Mouse (Mus musculus): ENCODE results near the gene Esm1. TPM values are rescaled to one million over a fixed set of nuclear protein-coding genes. Genes with fewer than 3 reads are reported as not detected.

Esm1 gene
- polyA plus RNA-seq, 1 experiment from 2014 or later, result 1.0 TPM

DNA sequence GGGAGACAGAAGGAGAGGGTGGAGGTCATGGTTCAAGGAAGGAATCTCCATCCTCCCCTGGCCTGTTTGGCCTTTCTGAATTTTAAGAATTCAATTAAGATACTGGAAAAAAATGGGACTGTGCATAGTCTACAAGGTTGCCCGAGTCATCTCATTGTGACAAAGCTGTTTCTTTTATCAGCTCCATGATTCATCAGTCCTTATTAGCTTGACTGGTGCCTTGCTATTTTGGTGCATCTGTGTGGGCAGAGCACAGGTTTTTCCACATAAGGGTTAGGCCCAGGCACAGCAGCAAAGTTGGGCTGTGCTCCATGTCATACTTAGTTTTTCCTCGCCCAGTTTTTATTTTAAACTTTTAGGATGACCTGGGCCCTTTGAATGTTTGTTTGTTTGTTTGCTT, 47.3 kb downstream of the Esm1 start:
- no peaks in the 10 kb centered on the region for H3K27me3 ChIP-seq (replicated peaks; ENCODE audit: control insufficient read depth, insufficient read depth, low read length)
- H3K9ac ChIP-seq (ENCODE audit: low read length), result no peak overlapping the region
- no peak for DNase-seq (ENCODE audit: low spot score)
- H3K4me2 ChIP-seq (ENCODE audit: low read length), result no peak overlapping the region
- no peaks in the 10 kb centered on the region for H3K4me1 ChIP-seq (ENCODE audit: control insufficient read depth, insufficient read depth, low read length)
- no peaks in the 10 kb centered on the region for H3K9me3 ChIP-seq (replicated peaks; ENCODE audit: control insufficient read depth, low read length)
- H3K4me3 ChIP-seq (ENCODE audit: low read depth, low read length), result no peak overlapping the region
- ATAC-seq, result no peak
- no peaks in the 10 kb centered on the region for H3K36me3 ChIP-seq (ENCODE audit: control insufficient read depth, insufficient read depth, low read length)
- no peak overlapping the region for H3K27ac ChIP-seq (ENCODE audit: low read depth, low read length)
- 95% methylated on average over 2 of the region's 2 CpGs for whole genome bisulfite sequencing

DNA sequence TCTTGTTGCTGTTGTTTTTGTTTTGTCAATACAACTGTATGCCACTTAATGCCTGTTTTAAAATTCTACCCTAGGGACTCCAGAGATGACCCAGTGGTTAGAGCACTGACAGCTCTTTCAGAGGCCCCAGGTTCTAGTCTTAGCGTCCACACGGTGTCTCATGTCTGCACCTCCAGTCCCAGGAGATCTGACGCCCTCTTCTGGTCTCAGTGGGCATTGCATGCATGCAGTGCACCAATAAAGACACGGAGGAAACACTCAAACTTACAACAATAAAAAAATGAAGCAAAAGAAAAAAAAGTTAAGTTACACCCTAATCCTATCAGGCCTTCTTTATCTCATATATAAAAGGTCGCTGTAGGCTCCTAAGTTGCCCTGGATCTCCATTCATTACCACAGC, 47.7 kb downstream of the Esm1 start:
- H3K4me2 ChIP-seq (ENCODE audit: low read length), result no peak overlapping the region
- no peaks in the 10 kb centered on the region for H3K27me3 ChIP-seq (replicated peaks; ENCODE audit: control insufficient read depth, insufficient read depth, low read length)
- no peaks in the 10 kb centered on the region for H3K4me1 ChIP-seq (ENCODE audit: control insufficient read depth, insufficient read depth, low read length)
- ATAC-seq (no peak), DNase-seq (ENCODE audit: low spot score) (no peak)
- no peak overlapping the region for H3K27ac ChIP-seq (ENCODE audit: low read depth, low read length)
- no peak overlapping the region for H3K4me3 ChIP-seq (ENCODE audit: low read depth, low read length)
- 35% methylated on average over 5 of the region's 5 CpGs for WGBS
- no peak overlapping the region for H3K9ac ChIP-seq (ENCODE audit: low read length)
- H3K9me3 ChIP-seq (replicated peaks; ENCODE audit: control insufficient read depth, low read length), result no peaks in the 10 kb centered on the region
- H3K36me3 ChIP-seq (ENCODE audit: control insufficient read depth, insufficient read depth, low read length), result no peaks in the 10 kb centered on the region

DNA sequence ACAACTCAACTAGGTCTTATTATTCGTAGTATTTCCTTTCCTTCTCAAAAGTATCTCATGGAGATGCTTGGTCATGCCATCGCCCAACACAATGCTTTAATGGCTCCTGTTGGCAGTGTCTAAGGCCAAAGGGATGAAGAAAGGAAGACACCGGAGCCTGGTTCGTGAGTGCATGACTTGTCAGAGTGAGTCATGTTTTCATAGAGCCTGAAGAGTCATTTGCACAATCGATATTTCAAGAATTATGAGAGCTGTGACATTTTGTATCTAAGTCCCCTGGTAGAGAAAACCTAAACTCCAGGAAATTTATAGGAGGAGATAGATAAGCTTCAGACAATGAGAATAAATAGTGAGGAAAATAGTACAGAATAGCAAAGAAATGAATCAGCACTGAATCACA, 49.8 kb downstream of the Esm1 start:
- H3K4me1 ChIP-seq (ENCODE audit: control insufficient read depth, insufficient read depth, low read length), result no peaks in the 10 kb centered on the region; the same call in 1 of the 2 replicates
- no peak for DNase-seq (ENCODE audit: low spot score)

GRCm38 (mm10) chr13:113262822-113263221, 53.4 kb downstream of the Esm1 start:
- 60% methylated on average over 12 of the region's 12 CpGs for WGBS
- Histone ChIP-seq H3K4me1 (ENCODE audit: control insufficient read depth, insufficient read depth, low read length) (no peaks in the 10 kb centered on the region; the same call in 1 of the 2 replicates), H3K4me3 (ENCODE audit: low read depth, low read length) (no peak overlapping the region), H3K27me3 (replicated peaks; ENCODE audit: control insufficient read depth, insufficient read depth, low read length) (no peaks in the 10 kb centered on the region), H3K27ac (ENCODE audit: low read depth, low read length) (no peak overlapping the region), H3K36me3 (ENCODE audit: control insufficient read depth, insufficient read depth, low read length) (no peaks in the 10 kb centered on the region), H3K9me3 (replicated peaks; ENCODE audit: control insufficient read depth, low read length) (no peaks in the 10 kb centered on the region), H3K4me2 (ENCODE audit: low read length) (no peak overlapping the region), H3K9ac (ENCODE audit: low read length) (no peak overlapping the region)
- ATAC-seq (peak; percentile 54; the same call in 1 of the 2 replicates), DNase-seq (ENCODE audit: low spot score) (peak; percentile 75)

More for the DNA sequence above, 49.8 kb downstream of the Esm1 start:
- H3K27ac ChIP-seq (ENCODE audit: low read depth, low read length), result no peak overlapping the region
- ATAC-seq, result no peak
- 90% methylated on average over 5 of the region's 5 CpGs for WGBS
- no peaks in the 10 kb centered on the region for H3K27me3 ChIP-seq (replicated peaks; ENCODE audit: control insufficient read depth, insufficient read depth, low read length)
- no peaks in the 10 kb centered on the region for H3K9me3 ChIP-seq (replicated peaks; ENCODE audit: control insufficient read depth, low read length)
- no peaks in the 10 kb centered on the region for H3K36me3 ChIP-seq (ENCODE audit: control insufficient read depth, insufficient read depth, low read length)
- H3K9ac ChIP-seq (ENCODE audit: low read length), result no peak overlapping the region
- H3K4me2 ChIP-seq (ENCODE audit: low read length), result no peak overlapping the region
- H3K4me3 ChIP-seq (ENCODE audit: low read depth, low read length), result no peak overlapping the region

DNA sequence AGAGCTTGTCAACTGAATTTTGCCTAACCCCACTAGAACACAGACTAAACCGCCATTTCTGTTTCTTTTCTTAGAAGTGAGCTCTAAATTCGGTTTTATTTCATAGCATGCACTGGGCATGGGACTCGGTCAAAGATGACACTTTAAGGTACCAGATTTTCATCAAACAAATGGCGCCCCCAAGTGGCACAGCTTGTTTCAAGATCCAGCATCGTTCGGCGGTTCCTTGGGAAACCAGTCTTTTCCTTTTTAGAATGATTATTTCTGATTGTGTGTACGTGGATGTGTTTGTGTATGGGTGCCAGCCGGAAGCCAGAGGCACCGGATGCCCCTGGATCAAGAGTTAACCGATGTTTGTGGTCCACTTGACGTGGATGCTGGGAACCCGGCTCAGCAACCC, 55.8 kb downstream of the Esm1 start:
- Histone ChIP-seq H3K27me3 (replicated peaks; ENCODE audit: control insufficient read depth, insufficient read depth, low read length) (no peaks in the 10 kb centered on the region), H3K4me2 (ENCODE audit: low read length) (no peak overlapping the region), H3K4me1 (ENCODE audit: control insufficient read depth, insufficient read depth, low read length) (no peaks in the 10 kb centered on the region; the same call in 1 of the 2 replicates), H3K9ac (ENCODE audit: low read length) (no peak overlapping the region), H3K36me3 (ENCODE audit: control insufficient read depth, insufficient read depth, low read length) (no peaks in the 10 kb centered on the region), H3K27ac (ENCODE audit: low read depth, low read length) (no peak overlapping the region), H3K4me3 (ENCODE audit: low read depth, low read length) (no peak overlapping the region), H3K9me3 (replicated peaks; ENCODE audit: control insufficient read depth, low read length) (no peaks in the 10 kb centered on the region)
- 31% methylated on average over 13 of the region's 13 CpGs for WGBS
- ATAC-seq, result no peak
- peak; percentile 62 for DNase-seq (ENCODE audit: low spot score)

DNA sequence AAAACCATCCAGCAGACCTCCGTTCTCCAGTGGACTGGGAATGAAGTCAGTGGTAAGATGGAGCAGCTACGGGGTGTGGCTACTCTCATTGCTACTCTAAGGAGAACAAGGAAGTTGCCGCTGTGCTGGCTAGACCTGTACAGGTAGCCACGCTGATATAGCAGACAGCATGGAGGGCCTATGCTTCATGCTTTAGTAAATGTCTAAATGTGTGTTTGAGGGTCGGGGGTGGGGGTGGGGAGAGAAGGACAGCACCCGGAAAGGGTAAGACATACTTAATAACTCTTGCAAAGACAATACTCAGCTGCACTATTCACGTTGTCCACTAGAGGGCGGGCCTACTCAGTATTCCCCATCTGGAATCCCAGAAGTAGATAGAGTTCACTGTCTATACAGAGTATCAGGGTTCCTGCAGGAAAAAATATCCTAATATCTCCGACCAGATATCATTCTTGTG, 57.1 kb downstream of the Esm1 start:
- ATAC-seq (0 out of 2 replicates have a peak, but pooled peaks have one; percentile 16), DNase-seq (ENCODE audit: low spot score) (peak; percentile 89)
- H3K27ac ChIP-seq (ENCODE audit: low read depth, low read length), result no peak overlapping the region
- H3K4me1 ChIP-seq (ENCODE audit: control insufficient read depth, insufficient read depth, low read length), result no peaks in the 10 kb centered on the region; the same call in 1 of the 2 replicates
- H3K27me3 ChIP-seq (replicated peaks; ENCODE audit: control insufficient read depth, insufficient read depth, low read length), result no peaks in the 10 kb centered on the region
- no peaks in the 10 kb centered on the region for H3K9me3 ChIP-seq (replicated peaks; ENCODE audit: control insufficient read depth, low read length)
- H3K4me3 ChIP-seq (ENCODE audit: low read depth, low read length), result no peak overlapping the region
- 30% methylated on average over 9 of the region's 9 CpGs for WGBS
- H3K36me3 ChIP-seq (ENCODE audit: control insufficient read depth, insufficient read depth, low read length), result no peaks in the 10 kb centered on the region
- H3K9ac ChIP-seq (ENCODE audit: low read length), result no peak overlapping the region
- no peak overlapping the region for H3K4me2 ChIP-seq (ENCODE audit: low read length)

DNA sequence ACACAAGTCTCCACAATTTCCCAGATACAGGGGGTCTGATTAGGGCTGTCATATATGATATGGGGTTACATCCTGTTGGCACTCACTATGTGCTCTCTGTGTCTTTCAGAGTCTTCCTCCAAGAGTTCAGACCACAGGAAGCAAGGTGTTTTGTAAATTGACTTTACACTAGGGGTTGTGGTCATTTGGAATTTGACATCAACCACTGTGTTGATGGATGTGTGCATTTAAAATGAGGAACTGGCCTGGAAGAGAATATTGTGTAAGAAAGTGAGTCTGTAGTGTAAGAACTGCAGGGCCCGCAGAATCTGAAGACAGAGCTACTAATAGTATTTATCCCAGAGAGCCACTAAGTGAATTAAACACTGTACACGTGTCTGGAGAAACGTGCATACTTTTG, 57.7 kb downstream of the Esm1 start:
- Histone ChIP-seq H3K36me3 (ENCODE audit: control insufficient read depth, insufficient read depth, low read length) (no peaks in the 10 kb centered on the region), H3K9ac (ENCODE audit: low read length) (no peak overlapping the region), H3K4me3 (ENCODE audit: low read depth, low read length) (no peak overlapping the region), H3K9me3 (replicated peaks; ENCODE audit: control insufficient read depth, low read length) (no peaks in the 10 kb centered on the region), H3K4me1 (ENCODE audit: control insufficient read depth, insufficient read depth, low read length) (no peaks in the 10 kb centered on the region; the same call in 1 of the 2 replicates), H3K27ac (ENCODE audit: low read depth, low read length) (no peak overlapping the region), H3K4me2 (ENCODE audit: low read length) (no peak overlapping the region), H3K27me3 (replicated peaks; ENCODE audit: control insufficient read depth, insufficient read depth, low read length) (no peaks in the 10 kb centered on the region)
- 96% methylated on average over 3 of the region's 3 CpGs for WGBS
- DNase-seq (ENCODE audit: low spot score), result no peak
- ATAC-seq, result no peak

Other genes with a start within 250 kb of the Esm1 start
- 1.5 and 2.2 TPM in 2 replicates for gene Ccno, start 221.9 kb upstream of the Esm1 start, polyA plus RNA-seq (2014; fragmentation: Nextera tagmentation; extraction: Ambion mirVana)
- gene Mcidas, start 215.8 kb upstream of the Esm1 start, polyA plus RNA-seq (2014; fragmentation: Nextera tagmentation; extraction: Ambion mirVana), result 0.73 and 0.94 TPM in 2 replicates
- 0.43 and 0.71 TPM in 2 replicates for gene Cdc20b, start 174.5 kb upstream of the Esm1 start, polyA plus RNA-seq (2014; fragmentation: Nextera tagmentation; extraction: Ambion mirVana)
- 57.7 and 59.3 TPM in 2 replicates for gene Gpx8, start 163.2 kb upstream of the Esm1 start, polyA plus RNA-seq (2014; fragmentation: Nextera tagmentation; extraction: Ambion mirVana)
- not detected in 2 replicates for gene Gzma, start 108.7 kb upstream of the Esm1 start, polyA plus RNA-seq (2014; fragmentation: Nextera tagmentation; extraction: Ambion mirVana)
- gene Gzmk, start 16.2 kb downstream of the Esm1 start, polyA plus RNA-seq (2014; fragmentation: Nextera tagmentation; extraction: Ambion mirVana), result not detected in 2 replicates
- 0.52 TPM in 2 replicates for gene BC067074, start 83.5 kb downstream of the Esm1 start, polyA plus RNA-seq (2014; fragmentation: Nextera tagmentation; extraction: Ambion mirVana)